Mouse (Mus musculus) ES-Bruce4 (cell line): ENCODE data around the gene Mrpl51.

Experiments
- CTCF ChIP-seq: IDR thresholded peaks from one replicate; pipeline ENCODE4 v1.8.1; 2011; ENCODE audit warnings: low read depth, low read length
- EP300 ChIP-seq: IDR thresholded peaks from 2 replicates; pipeline ENCODE4 v1.6.1; 2011; ENCODE audit warnings: low read depth, low read length; ENCODE audit not compliant: insufficient read depth
- POLR2A ChIP-seq: IDR thresholded peaks from one replicate; pipeline ENCODE4 v1.8.1; 2011; ENCODE audit warnings: low read length; ENCODE audit not compliant: insufficient read depth

DNA sequence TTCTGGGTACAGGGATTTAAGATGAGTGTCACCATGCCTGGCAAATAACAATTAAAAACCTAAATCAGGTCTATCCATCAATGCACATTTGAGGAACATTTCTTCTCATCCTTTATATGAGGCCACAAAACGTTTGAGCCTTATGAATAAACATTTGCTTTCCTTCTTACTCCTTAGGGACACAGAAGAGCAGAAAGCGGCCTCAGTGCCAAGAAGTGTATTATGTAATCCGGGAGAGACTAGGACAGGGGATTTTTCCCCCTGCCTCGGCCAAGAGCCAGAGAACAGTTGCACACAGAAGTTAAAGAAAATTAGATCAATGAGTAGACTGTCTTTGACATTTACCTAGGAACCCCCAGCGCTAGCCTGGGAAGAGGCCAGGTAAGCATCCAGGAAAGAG is 9.5 kb upstream of the Mrpl51 start:
- TF ChIP-seq CTCF, result no peak
- TF ChIP-seq POLR2A, result no peak
- no peak for TF ChIP-seq EP300
